Mouse (Mus musculus): ENCODE measurements around the gene Ankrd28. TPM values are rescaled to one million over a fixed set of nuclear protein-coding genes. Genes with fewer than 3 reads are reported as not detected.
"Not testable (repeated sequence)": the region's sequence is repeated elsewhere in the genome, so short reads cannot be mapped to it uniquely, and the experiment has no call there.

Ankrd28 gene
- total RNA-seq (2021), result 10 to 100 TPM; 53.4 to 60.6 TPM

- intact Hi-C loops (cut with DNase I), result loop anchor here (1.0 to 5.0 kb wide), 3 partner anchors 27 to 102 kb away; no protein-coding TSS in a partner anchor
- peak; percentile 92 to 98 for DNase-seq (ENCODE audit: low spot score in 2 of 2)
Measured at GRCm38 (mm10) chr14:31830571-31831369, at the start of gene Ankrd28. Gene Ankrd28, minus strand, starts transcription at chr14:31830651.

DNA sequence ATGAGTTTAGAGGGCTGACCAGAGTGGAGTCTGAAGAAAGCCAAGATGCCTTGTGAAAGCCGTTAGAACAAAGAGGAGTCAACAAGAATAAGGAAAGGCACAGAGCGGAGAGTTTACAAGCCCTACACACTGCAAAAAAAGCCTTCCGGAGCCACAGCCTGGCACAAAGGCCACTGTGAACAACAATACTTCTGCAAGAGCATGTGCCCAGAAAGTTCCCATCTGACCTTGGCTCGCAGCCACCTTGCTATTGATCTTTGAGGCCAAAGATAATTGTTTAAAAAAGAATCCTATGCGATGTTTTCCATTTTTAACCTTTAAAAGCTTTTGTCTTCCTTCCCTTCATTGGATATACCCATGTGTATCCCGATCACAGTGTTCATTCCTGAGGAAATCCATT, 49.0 kb upstream of the Ankrd28 start:
- intact Hi-C loops (cut with DNase I), result no loop called here
- no peak for DNase-seq (ENCODE audit: low spot score in 2 of 2)

DNA sequence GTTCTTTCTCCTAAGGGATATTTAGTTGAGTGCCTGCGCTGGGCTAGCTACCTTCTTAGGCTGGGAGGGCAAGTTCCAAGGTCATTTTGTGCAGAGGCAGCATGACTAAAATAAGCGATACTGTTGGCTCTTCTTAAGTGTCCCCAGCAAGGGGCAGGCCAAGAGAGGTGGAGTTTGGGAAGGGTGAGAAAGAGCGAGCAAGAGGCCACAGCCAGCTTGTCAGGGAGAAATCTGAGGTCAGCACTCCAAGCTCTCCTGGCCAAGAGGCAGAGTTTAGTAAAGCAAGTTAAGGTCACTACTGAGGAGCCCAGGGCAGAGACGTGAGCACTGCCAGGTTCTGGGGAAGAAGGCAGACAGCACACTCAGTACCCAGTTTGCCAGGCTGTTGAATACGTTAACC, 41.7 kb upstream of the Ankrd28 start:
- no peak for DNase-seq (ENCODE audit: low spot score in 2 of 2)
- intact Hi-C loops (cut with DNase I), result no loop called here

GRCm38 (mm10) chr14:31870436-31870835, 40.0 kb upstream of the Ankrd28 start:
- intact Hi-C loops (cut with DNase I), result no loop called here
- no peak for DNase-seq (ENCODE audit: low spot score in 2 of 2)

GRCm38 (mm10) chr14:31868591-31868990, 38.1 kb upstream of the Ankrd28 start:
- intact Hi-C loops (cut with DNase I), result loop anchor here (5.0 kb wide), 1 partner anchor 1331 kb away; no protein-coding TSS in a partner anchor

DNA sequence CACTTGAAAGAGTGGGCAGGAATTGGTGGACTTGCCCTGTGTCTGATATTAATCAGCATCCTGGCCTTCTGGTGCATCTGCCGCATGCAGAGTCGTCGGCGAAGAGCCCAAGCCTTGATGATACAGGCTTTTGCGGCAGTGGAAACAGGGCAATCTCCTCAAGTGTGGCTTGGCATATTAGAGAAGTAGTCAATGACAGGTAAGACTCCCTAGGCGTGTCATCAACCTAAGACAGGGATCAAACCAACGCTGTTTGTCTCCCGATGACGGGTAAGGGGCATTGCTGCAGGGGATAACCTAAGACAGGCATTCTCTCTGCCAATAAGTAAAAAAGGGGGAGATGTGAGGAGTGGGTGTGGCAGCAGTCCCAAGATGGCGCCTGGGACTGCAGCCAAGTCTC, 35.9 kb upstream of the Ankrd28 start:
- DNase-seq (ENCODE audit: low spot score in 2 of 2), result not testable (repeated sequence)
- intact Hi-C loops (cut with DNase I), result loop anchor here (5.0 kb wide), 1 partner anchor 1329 kb away; no protein-coding TSS in a partner anchor

More at GRCm38 (mm10) chr14:31868591-31868990, 38.1 kb upstream of the Ankrd28 start:
- DNase-seq (ENCODE audit: low spot score in 2 of 2), result no peak

DNA sequence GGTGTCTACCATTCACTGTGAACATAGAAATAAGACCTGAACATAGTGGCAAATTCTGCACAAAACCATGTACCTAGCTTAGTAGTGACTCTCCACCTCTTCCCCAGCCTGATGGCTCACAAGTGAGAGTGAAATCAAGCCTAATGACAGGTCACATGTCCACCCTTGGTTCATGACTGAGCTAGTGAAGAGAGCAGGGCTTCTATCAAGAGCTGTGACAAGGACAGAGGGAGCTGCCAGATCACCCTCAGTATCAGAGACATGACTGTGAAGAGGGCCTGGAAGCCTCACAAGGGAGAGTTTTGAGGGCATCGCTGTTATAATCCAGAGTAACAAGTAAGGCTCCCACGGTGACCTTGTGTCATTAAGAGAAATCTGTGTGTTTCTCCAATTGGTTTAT, 28.2 kb upstream of the Ankrd28 start:
- intact Hi-C loops (cut with DNase I), result loop anchor here (5.0 kb wide), 1 partner anchor 34 kb away; no protein-coding TSS in a partner anchor
- no peak for DNase-seq (ENCODE audit: low spot score in 2 of 2)

GRCm38 (mm10) chr14:31857096-31857975, 26.9 kb upstream of the Ankrd28 start:
- DNase-seq (ENCODE audit: low spot score in 2 of 2), result peak; percentile 65 to 67
- intact Hi-C loops (cut with DNase I), result loop anchor here (1.0 to 5.0 kb wide), 2 partner anchors 27 to 35 kb away; partner anchors contain the start of gene Ankrd28

GRCm38 (mm10) chr14:31856007-31856406, 25.6 kb upstream of the Ankrd28 start:
- peak; percentile 44 to 46 for DNase-seq (ENCODE audit: low spot score in 2 of 2)
- intact Hi-C loops (cut with DNase I), result loop anchor here (5.0 kb wide), 1 partner anchor 36 kb away; no protein-coding TSS in a partner anchor

- intact Hi-C loops (cut with DNase I), result loop anchor here (5.0 kb wide), 1 partner anchor 38 kb away; no protein-coding TSS in a partner anchor
- peak; percentile 45 to 65 for DNase-seq (ENCODE audit: low spot score in 2 of 2)
Measured at GRCm38 (mm10) chr14:31854667-31855066, 24.2 kb upstream of the Ankrd28 start.

- DNase-seq (ENCODE audit: low spot score in 2 of 2), result no peak
- intact Hi-C loops (cut with DNase I), result no loop called here
Measured at GRCm38 (mm10) chr14:31843571-31843970, 13.1 kb upstream of the Ankrd28 start.

DNA sequence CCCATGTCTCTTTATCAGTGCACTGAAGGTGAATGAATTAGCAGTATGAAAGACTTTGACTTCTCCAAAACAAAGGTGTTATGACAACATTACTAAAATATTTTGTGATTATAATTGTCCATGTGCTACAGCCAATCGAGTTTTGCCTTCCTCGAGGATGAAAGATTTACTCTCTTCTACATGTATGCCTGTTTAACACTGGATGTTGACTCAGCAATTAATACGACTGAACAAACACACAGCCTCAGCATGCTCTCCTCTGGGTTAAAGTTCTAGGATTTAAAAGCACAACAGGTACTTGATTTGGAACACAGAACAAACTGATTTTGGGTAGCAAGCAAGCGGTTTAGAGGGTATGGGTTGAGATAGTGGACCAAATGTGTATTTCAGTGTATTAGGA, 1.6 kb upstream of the Ankrd28 start:
- DNase-seq (ENCODE audit: low spot score in 2 of 2), result no peak
- intact Hi-C loops (cut with DNase I), result loop anchor here (5.0 kb wide), 1 partner anchor 100 kb away; no protein-coding TSS in a partner anchor

DNA sequence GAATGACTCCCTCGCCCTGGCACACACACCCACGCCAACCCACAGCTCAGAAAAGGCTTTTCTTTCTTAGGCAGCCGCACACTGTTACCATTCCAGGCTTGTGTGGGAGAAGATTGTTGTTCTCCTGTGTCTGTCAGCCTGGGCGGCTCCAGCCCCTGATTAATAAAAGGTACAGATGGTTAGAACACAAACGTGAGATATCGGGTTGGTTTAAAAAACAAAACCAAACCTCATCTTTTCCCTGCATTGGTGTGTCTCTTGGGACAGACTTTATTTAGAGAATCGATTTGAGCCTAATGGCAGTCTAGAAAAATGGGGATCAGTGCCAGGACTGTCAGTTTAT, 890 bp upstream of the Ankrd28 start:
- peak; percentile 58 to 70 for DNase-seq (ENCODE audit: low spot score in 2 of 2)
- intact Hi-C loops (cut with DNase I), result loop anchor here (2.0 to 5.0 kb wide), 2 partner anchors 59 to 101 kb away; no protein-coding TSS in a partner anchor

DNA sequence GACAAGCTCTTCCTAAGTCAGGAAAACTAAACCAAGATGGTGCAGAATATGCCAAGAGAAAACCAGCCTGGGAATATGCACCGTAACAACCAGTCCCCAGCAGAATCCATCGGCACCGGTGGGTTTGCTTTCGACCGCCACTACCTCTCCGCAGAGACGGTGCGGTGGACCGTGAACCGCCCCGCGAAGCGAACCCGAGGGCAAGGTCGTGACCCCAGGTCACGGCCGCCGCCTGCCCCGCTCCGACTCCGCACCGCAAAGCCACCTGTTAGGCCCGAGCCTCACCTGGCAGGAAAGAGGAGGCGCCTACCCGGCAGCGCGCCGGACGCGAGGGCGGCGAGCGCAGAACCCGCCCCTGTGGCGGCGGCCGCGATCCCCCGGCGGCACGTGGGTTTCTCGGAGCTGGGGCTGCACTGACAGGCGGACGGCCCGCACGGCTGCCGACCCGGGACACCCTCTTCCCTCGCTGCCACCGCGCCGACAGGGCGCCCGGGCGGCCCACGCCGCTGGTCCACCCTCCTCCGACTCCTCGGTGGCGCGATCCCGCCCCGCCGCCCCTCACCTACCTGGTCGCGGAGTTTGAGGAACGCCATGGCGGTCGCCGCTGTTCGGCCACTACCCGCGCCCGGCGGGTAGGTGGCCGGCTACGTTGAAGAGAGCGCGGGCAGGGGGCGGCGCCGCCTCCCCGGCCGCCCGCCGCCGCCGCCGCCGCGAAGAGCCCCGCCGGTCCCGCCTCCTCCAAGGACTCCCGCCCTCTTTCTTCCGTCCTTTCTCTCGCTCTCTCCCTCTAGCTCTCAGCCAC, 489 bp downstream of the Ankrd28 start:
- intact Hi-C loops (cut with DNase I), result loop anchor here (1.0 to 5.0 kb wide), 3 partner anchors 27 to 102 kb away; no protein-coding TSS in a partner anchor
- DNase-seq (ENCODE audit: low spot score in 2 of 2), result peak; percentile 64 to 76

GRCm38 (mm10) chr14:31827221-31827620, 3.2 kb downstream of the Ankrd28 start:
- intact Hi-C loops (cut with DNase I), result no loop called here
- DNase-seq (ENCODE audit: low spot score in 2 of 2), result no peak

GRCm38 (mm10) chr14:31809942-31810341, 20.5 kb downstream of the Ankrd28 start:
- intact Hi-C loops (cut with DNase I), result loop anchor here (5.0 kb wide), 1 partner anchor 127 kb away; no protein-coding TSS in a partner anchor
- no peak for DNase-seq (ENCODE audit: low spot score in 2 of 2)

DNA sequence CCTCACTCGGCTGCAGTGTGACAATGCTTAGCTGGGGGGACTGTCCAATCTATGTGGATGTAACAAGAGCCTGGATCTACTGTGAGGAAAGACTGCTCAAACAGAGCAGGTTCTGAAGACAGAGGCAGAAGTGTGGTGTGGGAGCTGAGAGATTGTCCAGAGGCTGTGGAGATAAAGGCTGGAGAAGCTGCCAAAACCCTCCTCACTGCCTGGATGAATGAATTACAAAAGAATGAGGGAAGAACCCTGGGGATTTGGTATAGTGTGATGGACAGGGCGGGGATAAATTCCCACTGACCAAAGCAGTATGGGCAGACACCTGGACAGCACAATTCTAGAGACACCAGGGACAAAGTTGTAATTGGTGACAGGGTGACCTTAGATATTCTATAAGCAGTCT, 26.7 kb downstream of the Ankrd28 start:
- intact Hi-C loops (cut with DNase I), result no loop called here
- DNase-seq (ENCODE audit: low spot score in 2 of 2), result no peak

DNA sequence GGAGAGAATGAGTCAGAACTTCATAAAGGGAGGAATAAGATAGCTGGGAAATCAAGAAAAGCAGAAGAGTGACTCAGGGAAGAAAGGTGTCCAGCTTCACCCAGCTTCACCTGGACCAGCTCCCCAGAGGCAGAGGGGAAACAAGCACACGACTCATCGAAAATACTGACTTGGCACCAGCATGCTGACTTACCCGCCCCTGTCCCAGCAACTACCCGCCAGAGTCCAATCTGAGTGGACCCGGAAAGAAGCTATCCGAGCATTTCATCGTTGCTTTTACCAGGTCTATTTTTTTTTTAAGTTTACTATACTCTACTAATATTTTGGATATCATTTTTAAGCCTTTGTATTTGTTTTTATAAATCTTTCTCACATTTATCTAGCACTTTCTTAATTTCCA, 29.5 kb downstream of the Ankrd28 start:
- DNase-seq (ENCODE audit: low spot score in 2 of 2), result no peak
- intact Hi-C loops (cut with DNase I), result no loop called here

DNA sequence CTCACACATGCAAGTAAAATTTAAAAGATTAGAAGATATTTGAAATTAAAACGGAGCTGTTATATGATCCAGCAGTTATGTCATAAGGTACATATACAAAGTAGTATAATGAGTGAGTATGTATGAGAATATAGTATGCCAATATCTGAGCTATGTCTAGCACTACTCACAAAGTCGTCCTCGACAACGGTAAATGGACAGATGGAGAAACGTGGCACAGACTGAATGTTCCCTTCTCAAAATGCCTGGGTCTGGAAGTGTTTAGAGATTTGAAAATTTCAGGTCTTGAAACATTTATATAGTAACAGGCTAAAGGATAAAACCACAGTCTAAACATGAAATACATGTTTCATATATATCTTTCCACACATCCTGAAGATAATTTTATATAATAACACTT, 30.0 kb downstream of the Ankrd28 start:
- intact Hi-C loops (cut with DNase I), result no loop called here
- no peak for DNase-seq (ENCODE audit: low spot score in 2 of 2)

All from left cerebral cortex, postnatal 36 days (tissue).